Mouse (Mus musculus): ENCODE measurements around the gene 1700018F24Rik. TPM values are rescaled to one million over a fixed set of nuclear protein-coding genes. Genes with fewer than 3 reads are reported as not detected.

The 1700018F24Rik gene
- polyA plus RNA-seq, 1 experiment from 2014 or later, result not detected

GRCm38 (mm10) chr5:145088186-145088585 lies 45.4 kb downstream of the 1700018F24Rik start:
- 95% methylated on average over 2 of the region's 2 CpGs for WGBS
- DNase-seq (ENCODE audit: low spot score), result no peak

GRCm38 (mm10) chr5:145089878-145090277 lies 47.1 kb downstream of the 1700018F24Rik start:
- Histone ChIP-seq H3K9ac (ENCODE audit: low read length) (no peak overlapping the region), H3K4me1 (ENCODE audit: control insufficient read depth, insufficient read depth, low read length) (peaks cover 1% of the 10 kb centered on the region), H3K36me3 (ENCODE audit: control insufficient read depth, insufficient read depth, low read length) (peaks cover 44% of the 10 kb centered on the region), H3K4me2 (ENCODE audit: low read length) (no peak overlapping the region), H3K27ac (ENCODE audit: low read depth, low read length) (no peak overlapping the region), H3K9me3 (replicated peaks; ENCODE audit: control insufficient read depth, low read length) (no peaks in the 10 kb centered on the region), H3K27me3 (replicated peaks; ENCODE audit: control insufficient read depth, insufficient read depth, low read length) (no peaks in the 10 kb centered on the region), H3K4me3 (ENCODE audit: low read depth, low read length) (no peak overlapping the region)
- no peak for DNase-seq (ENCODE audit: low spot score)
- ATAC-seq, result no peak
- 89% methylated on average over 3 of the region's 3 CpGs for WGBS

More at GRCm38 (mm10) chr5:145088186-145088585, 45.4 kb downstream of the 1700018F24Rik start:
- no peaks in the 10 kb centered on the region for H3K9me3 ChIP-seq (replicated peaks; ENCODE audit: control insufficient read depth, low read length)
- no peak overlapping the region for H3K9ac ChIP-seq (ENCODE audit: low read length)
- H3K4me3 ChIP-seq (ENCODE audit: low read depth, low read length), result no peak overlapping the region
- ATAC-seq, result no peak
- H3K4me1 ChIP-seq (ENCODE audit: control insufficient read depth, insufficient read depth, low read length), result peaks cover 8% of the 10 kb centered on the region
- H3K36me3 ChIP-seq (ENCODE audit: control insufficient read depth, insufficient read depth, low read length), result peaks cover 28% of the 10 kb centered on the region
- no peaks in the 10 kb centered on the region for H3K27me3 ChIP-seq (replicated peaks; ENCODE audit: control insufficient read depth, insufficient read depth, low read length)
- H3K27ac ChIP-seq (ENCODE audit: low read depth, low read length), result no peak overlapping the region
- H3K4me2 ChIP-seq (ENCODE audit: low read length), result no peak overlapping the region

Other genes with a start within 250 kb of the 1700018F24Rik start
- gene Smurf1, start 77.1 kb upstream of the 1700018F24Rik start, polyA plus RNA-seq (2014; fragmentation: Nextera tagmentation; extraction: Ambion mirVana), result 16.5 and 22.7 TPM in 2 replicates
- not detected in 2 replicates for gene Gm4871, start 10.2 kb upstream of the 1700018F24Rik start, polyA plus RNA-seq (2014; fragmentation: Nextera tagmentation; extraction: Ambion mirVana)
- gene Arpc1a, start 40.8 kb downstream of the 1700018F24Rik start, polyA plus RNA-seq (2014; fragmentation: Nextera tagmentation; extraction: Ambion mirVana), result 241 and 263 TPM in 2 replicates
- not detected in 2 replicates for gene Kpna7, start 41.0 kb downstream of the 1700018F24Rik start, polyA plus RNA-seq (2014; fragmentation: Nextera tagmentation; extraction: Ambion mirVana)
- gene Arpc1b, start 71.2 kb downstream of the 1700018F24Rik start, polyA plus RNA-seq (2014; fragmentation: Nextera tagmentation; extraction: Ambion mirVana), result 48.8 and 50.3 TPM in 2 replicates
- 98.8 and 102 TPM in 2 replicates for gene Pdap1, start 97.2 kb downstream of the 1700018F24Rik start, polyA plus RNA-seq (2014; fragmentation: Nextera tagmentation; extraction: Ambion mirVana)
- 226 and 245 TPM in 2 replicates for gene Bud31, start 97.4 kb downstream of the 1700018F24Rik start, polyA plus RNA-seq (2014; fragmentation: Nextera tagmentation; extraction: Ambion mirVana)
- gene Ptcd1, start 124.1 kb downstream of the 1700018F24Rik start, polyA plus RNA-seq (2014; fragmentation: Nextera tagmentation; extraction: Ambion mirVana), result 16.8 and 21.6 TPM in 2 replicates
- gene Cpsf4, start 124.2 kb downstream of the 1700018F24Rik start, polyA plus RNA-seq (2014; fragmentation: Nextera tagmentation; extraction: Ambion mirVana), result 28.9 and 31.1 TPM in 2 replicates
- 513 and 604 TPM in 2 replicates for gene Atp5j2, start 149.1 kb downstream of the 1700018F24Rik start, polyA plus RNA-seq (2014; fragmentation: Nextera tagmentation; extraction: Ambion mirVana)
- 14.9 and 16.4 TPM in 2 replicates for gene Zkscan14, start 158.9 kb downstream of the 1700018F24Rik start, polyA plus RNA-seq (2014; fragmentation: Nextera tagmentation; extraction: Ambion mirVana)
- 17.7 and 17.8 TPM in 2 replicates for gene Zkscan5, start 161.6 kb downstream of the 1700018F24Rik start, polyA plus RNA-seq (2014; fragmentation: Nextera tagmentation; extraction: Ambion mirVana)
- gene Zfp655, start 188.7 kb downstream of the 1700018F24Rik start, polyA plus RNA-seq (2014; fragmentation: Nextera tagmentation; extraction: Ambion mirVana), result 42.8 and 45.7 TPM in 2 replicates
- gene Zscan25, start 237.5 kb downstream of the 1700018F24Rik start, polyA plus RNA-seq (2014; fragmentation: Nextera tagmentation; extraction: Ambion mirVana), result 0.98 and 1.6 TPM in 2 replicates

Measured in forebrain, embryonic 14.5 days (tissue).